Mouse (Mus musculus): ENCODE measurements around the gene Stoml2. TPM values are rescaled to one million over a fixed set of nuclear protein-coding genes. Genes with fewer than 3 reads are reported as not detected.

Stoml2 gene
- polyA plus RNA-seq, 1 experiment, result 158 TPM

GRCm38 (mm10) chr4:43044673-43045072, 13.2 kb upstream of the Stoml2 start:
- H3K4me3 ChIP-seq (ENCODE audit: insufficient read depth, low read depth, low read length), result peak overlapping the region; percentile 60
- peaks cover 10% of the 10 kb centered on the region for H3K4me1 ChIP-seq (ENCODE audit: control insufficient read depth, insufficient read depth, insufficient read length, low read length)
- H3K27ac ChIP-seq (replicated peaks; ENCODE audit: low read depth, low read length), result peak overlapping the region; percentile 97

- peaks cover 17% of the 10 kb centered on the region for H3K4me1 ChIP-seq (ENCODE audit: control insufficient read depth, insufficient read depth, insufficient read length, low read length)
- peak overlapping the region; percentile 97 for H3K27ac ChIP-seq (replicated peaks; ENCODE audit: low read depth, low read length)
- H3K4me3 ChIP-seq (ENCODE audit: insufficient read depth, low read depth, low read length), result peak overlapping the region; percentile 60
Measured at GRCm38 (mm10) chr4:43043644-43044357, 12.3 kb upstream of the Stoml2 start.

GRCm38 (mm10) chr4:43040881-43041547, 9.5 kb upstream of the Stoml2 start:
- H3K4me3 ChIP-seq (ENCODE audit: insufficient read depth, low read depth, low read length), result no peak overlapping the region
- peaks cover 20% of the 10 kb centered on the region for H3K4me1 ChIP-seq (ENCODE audit: control insufficient read depth, insufficient read depth, insufficient read length, low read length)
- no peak overlapping the region for H3K27ac ChIP-seq (replicated peaks; ENCODE audit: low read depth, low read length)

GRCm38 (mm10) chr4:43040114-43040572, 8.6 kb upstream of the Stoml2 start:
- peaks cover 20% of the 10 kb centered on the region for H3K4me1 ChIP-seq (ENCODE audit: control insufficient read depth, insufficient read depth, insufficient read length, low read length)
- peak overlapping the region; percentile 31; the same call in 1 of the 2 replicates for H3K27ac ChIP-seq (replicated peaks; ENCODE audit: low read depth, low read length)
- H3K4me3 ChIP-seq (ENCODE audit: insufficient read depth, low read depth, low read length), result peak overlapping the region; percentile 68

- H3K4me1 ChIP-seq (ENCODE audit: control insufficient read depth, insufficient read depth, insufficient read length, low read length), result peaks cover 16% of the 10 kb centered on the region
- H3K4me3 ChIP-seq (ENCODE audit: insufficient read depth, low read depth, low read length), result peak overlapping the region; percentile 68
- peak overlapping the region; percentile 31 for H3K27ac ChIP-seq (replicated peaks; ENCODE audit: low read depth, low read length)
Measured at GRCm38 (mm10) chr4:43039609-43040008, 8.1 kb upstream of the Stoml2 start.

- Histone ChIP-seq H3K27ac (replicated peaks; ENCODE audit: low read depth, low read length) (peak overlapping the region; percentile 31), H3K4me3 (ENCODE audit: insufficient read depth, low read depth, low read length) (peak overlapping the region; percentile 68), H3K4me1 (ENCODE audit: control insufficient read depth, insufficient read depth, insufficient read length, low read length) (peaks cover 10% of the 10 kb centered on the region; the same call in 1 of the 2 replicates)
Measured at GRCm38 (mm10) chr4:43038567-43039495, 7.3 kb upstream of the Stoml2 start.

- Histone ChIP-seq H3K4me3 (ENCODE audit: insufficient read depth, low read depth, low read length) (no peak overlapping the region), H3K27ac (replicated peaks; ENCODE audit: low read depth, low read length) (no peak overlapping the region), H3K4me1 (ENCODE audit: control insufficient read depth, insufficient read depth, insufficient read length, low read length) (peaks cover 10% of the 10 kb centered on the region; the same call in 1 of the 2 replicates)
Measured at GRCm38 (mm10) chr4:43037860-43038566, 6.5 kb upstream of the Stoml2 start.

GRCm38 (mm10) chr4:43036356-43036755, 4.8 kb upstream of the Stoml2 start:
- H3K4me1 ChIP-seq (ENCODE audit: control insufficient read depth, insufficient read depth, insufficient read length, low read length), result peaks cover 10% of the 10 kb centered on the region; the same call in 1 of the 2 replicates
- no peak overlapping the region for H3K27ac ChIP-seq (replicated peaks; ENCODE audit: low read depth, low read length)
- no peak overlapping the region for H3K4me3 ChIP-seq (ENCODE audit: insufficient read depth, low read depth, low read length)

- H3K27ac ChIP-seq (replicated peaks; ENCODE audit: low read depth, low read length), result no peak overlapping the region
- peaks cover 10% of the 10 kb centered on the region; the same call in 1 of the 2 replicates for H3K4me1 ChIP-seq (ENCODE audit: control insufficient read depth, insufficient read depth, insufficient read length, low read length)
- H3K4me3 ChIP-seq (ENCODE audit: insufficient read depth, low read depth, low read length), result no peak overlapping the region
Measured at GRCm38 (mm10) chr4:43035851-43036250, 4.3 kb upstream of the Stoml2 start.

- H3K4me1 ChIP-seq (ENCODE audit: control insufficient read depth, insufficient read depth, insufficient read length, low read length), result peaks cover 2% of the 10 kb centered on the region; the same call in 1 of the 2 replicates
- H3K4me3 ChIP-seq (ENCODE audit: insufficient read depth, low read depth, low read length), result no peak overlapping the region
- H3K27ac ChIP-seq (replicated peaks; ENCODE audit: low read depth, low read length), result no peak overlapping the region
Measured at GRCm38 (mm10) chr4:43033481-43033880, 2.0 kb upstream of the Stoml2 start.

GRCm38 (mm10) chr4:43032501-43032900, 991 bp upstream of the Stoml2 start:
- peaks cover 2% of the 10 kb centered on the region; the same call in 1 of the 2 replicates for H3K4me1 ChIP-seq (ENCODE audit: control insufficient read depth, insufficient read depth, insufficient read length, low read length)
- H3K27ac ChIP-seq (replicated peaks; ENCODE audit: low read depth, low read length), result no peak overlapping the region
- no peak overlapping the region for H3K4me3 ChIP-seq (ENCODE audit: insufficient read depth, low read depth, low read length)

GRCm38 (mm10) chr4:43030780-43031230, 705 bp downstream of the Stoml2 start:
- H3K4me1 ChIP-seq (ENCODE audit: control insufficient read depth, insufficient read depth, insufficient read length, low read length), result peaks cover 2% of the 10 kb centered on the region; the same call in 1 of the 2 replicates
- H3K27ac ChIP-seq (replicated peaks; ENCODE audit: low read depth, low read length), result peak overlapping the region; percentile 90
- peak overlapping the region; percentile 85 for H3K4me3 ChIP-seq (ENCODE audit: insufficient read depth, low read depth, low read length)

GRCm38 (mm10) chr4:43030352-43030751, 1.2 kb downstream of the Stoml2 start:
- Histone ChIP-seq H3K4me1 (ENCODE audit: control insufficient read depth, insufficient read depth, insufficient read length, low read length) (peaks cover 2% of the 10 kb centered on the region; the same call in 1 of the 2 replicates), H3K27ac (replicated peaks; ENCODE audit: low read depth, low read length) (no peak overlapping the region), H3K4me3 (ENCODE audit: insufficient read depth, low read depth, low read length) (peak overlapping the region; percentile 85)

- peaks cover 6% of the 10 kb centered on the region; the same call in 1 of the 2 replicates for H3K4me1 ChIP-seq (ENCODE audit: control insufficient read depth, insufficient read depth, insufficient read length, low read length)
- no peak overlapping the region for H3K27ac ChIP-seq (replicated peaks; ENCODE audit: low read depth, low read length)
- H3K4me3 ChIP-seq (ENCODE audit: insufficient read depth, low read depth, low read length), result no peak overlapping the region
Measured at GRCm38 (mm10) chr4:43029749-43030148, 1.8 kb downstream of the Stoml2 start.
